Mouse (Mus musculus) liver, postnatal 0 days (tissue): ENCODE measurements around the gene Blvrb.

Source experiments
- CTCF ChIP-seq: sonication (generic); IDR thresholded peaks from 2 replicates; pipeline ENCODE4 v1.5.1; 2016; ENCODE audit warnings: antibody characterized with exemption, low read depth
- EP300 ChIP-seq: IDR thresholded peaks from 2 replicates; pipeline ENCODE4 v1.6.1; 2016; ENCODE audit warnings: antibody characterized with exemption, low read depth, mild to moderate bottlenecking

DNA sequence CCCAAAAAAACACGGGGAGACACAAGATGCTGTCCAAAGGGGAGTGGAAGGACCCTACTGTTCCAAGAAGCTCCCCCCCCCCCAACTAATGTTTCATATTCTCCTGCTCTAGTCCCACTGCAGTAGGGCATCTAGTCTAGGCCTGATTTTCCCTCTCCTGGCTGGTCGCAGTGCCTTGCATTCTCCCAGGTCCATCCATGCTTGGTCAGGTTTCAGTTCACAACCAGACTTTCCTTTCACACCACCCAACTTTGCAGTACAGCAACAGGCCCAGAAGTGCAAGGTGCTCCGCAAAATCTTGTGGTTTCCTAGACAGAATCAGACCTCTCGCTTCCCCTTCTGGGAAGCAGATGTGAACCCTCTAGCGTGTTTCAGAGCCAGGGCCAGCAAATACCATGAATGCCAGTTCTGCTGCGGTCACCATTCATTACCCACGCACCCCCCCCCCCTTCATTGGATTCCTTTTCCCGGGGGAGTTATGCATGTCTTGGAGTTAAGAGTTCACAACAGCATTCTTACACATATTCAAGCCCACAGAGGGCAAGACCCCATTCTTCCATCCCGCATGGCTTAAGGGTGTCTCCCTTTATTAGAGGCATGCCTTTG is 59.1 kb downstream of the Blvrb start:
- TF ChIP-seq CTCF (no peak), EP300 (no peak)
